Mouse (Mus musculus) lung, postnatal 10 days (tissue): Measurements from ENCODE around the gene Kcnq1.

Experiments used
- DNase-seq: peaks from one replicate; pipeline ENCODE4 v3.0.0; 2021

Gene Kcnq1

DNA sequence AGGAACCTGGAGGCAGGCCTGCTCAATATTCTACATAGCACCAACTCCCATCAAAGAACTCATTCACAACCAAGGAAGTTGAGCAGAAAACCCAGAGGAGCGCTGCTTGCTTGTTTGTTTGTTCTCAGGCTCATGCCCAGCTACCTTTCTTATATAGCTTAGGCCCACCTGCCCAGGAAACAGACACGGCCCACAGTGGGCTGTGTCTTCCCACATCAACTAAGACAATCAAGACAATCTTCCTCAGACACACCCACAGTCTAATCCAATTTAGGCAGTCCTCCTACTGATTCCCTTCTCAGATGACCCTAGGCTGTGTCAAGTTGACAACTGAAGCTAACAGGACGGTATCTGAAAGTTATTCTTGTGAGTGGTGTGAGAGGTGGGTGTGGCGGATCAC is at the start of gene Kcnq1:
Gene Kcnq1 (plus strand): TSS at position 301 of the 400 bp plus-strand sequence.
- DNase-seq = no peak

- no peak for DNase-seq
Measured at GRCm38 (mm10) chr7:143057023-143057422, 49.1 kb upstream of the Kcnq1 start.

- DNase-seq = no peak
Measured at GRCm38 (mm10) chr7:143057667-143058220, 48.4 kb upstream of the Kcnq1 start.

DNA sequence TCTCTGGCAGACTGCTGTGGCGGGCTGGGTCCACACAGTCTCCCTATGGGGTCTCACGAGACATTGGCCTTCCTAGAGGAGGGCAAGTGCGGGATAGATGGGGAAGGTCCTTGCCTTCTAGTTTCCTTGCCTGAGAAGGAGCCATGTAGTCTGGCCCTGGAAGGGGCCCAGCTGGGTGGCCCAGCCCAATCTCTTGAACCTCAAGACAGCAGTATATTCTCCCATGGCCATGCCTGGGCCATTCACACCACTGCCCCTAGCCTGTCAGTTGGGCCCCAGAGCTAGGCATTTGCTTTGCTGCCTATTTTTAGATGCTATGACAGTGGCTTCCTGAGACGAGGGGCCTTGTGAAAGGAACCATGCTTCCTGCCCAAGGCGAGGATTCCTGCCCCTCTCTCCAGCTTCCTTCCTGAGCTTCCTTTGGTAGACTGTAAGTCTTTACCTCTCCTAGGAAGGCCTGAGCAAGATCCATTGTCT is 47.9 kb upstream of the Kcnq1 start:
- peak; percentile 60 for DNase-seq

DNA sequence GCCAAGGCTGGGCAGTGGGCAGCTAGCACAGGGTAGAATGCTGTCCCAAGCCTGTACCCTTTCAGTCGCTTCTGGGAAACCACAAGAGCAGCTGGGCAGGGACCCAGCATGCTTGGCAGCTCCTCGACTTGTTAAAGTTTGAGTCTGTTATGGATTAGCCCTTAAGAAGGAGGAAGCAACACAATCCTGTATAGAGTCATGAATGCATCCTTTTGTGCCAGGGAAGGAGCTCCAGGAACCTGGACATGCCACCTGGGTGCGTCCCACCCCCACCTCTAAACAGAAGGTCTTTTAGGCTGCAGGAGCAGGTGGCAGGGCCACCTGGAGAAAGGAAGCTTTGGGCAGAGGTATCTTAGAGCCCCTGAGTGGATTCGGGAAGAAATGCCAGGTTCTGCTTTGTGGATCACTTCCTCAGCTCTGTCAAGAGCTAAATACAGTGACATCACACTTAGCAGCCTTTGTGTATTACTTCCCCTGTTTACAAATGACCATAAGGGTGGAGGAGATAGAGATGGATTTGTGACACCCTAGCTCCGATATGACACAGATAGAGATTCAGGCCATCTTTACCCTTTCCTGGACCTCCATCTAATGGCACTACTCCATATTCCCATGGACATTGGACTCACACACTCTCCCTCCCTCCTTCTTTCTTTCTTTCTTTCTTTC is 46.8 kb upstream of the Kcnq1 start:
- DNase-seq = peak; percentile 34

GRCm38 (mm10) chr7:143062704-143063103 is 43.5 kb upstream of the Kcnq1 start:
- no peak for DNase-seq

DNA sequence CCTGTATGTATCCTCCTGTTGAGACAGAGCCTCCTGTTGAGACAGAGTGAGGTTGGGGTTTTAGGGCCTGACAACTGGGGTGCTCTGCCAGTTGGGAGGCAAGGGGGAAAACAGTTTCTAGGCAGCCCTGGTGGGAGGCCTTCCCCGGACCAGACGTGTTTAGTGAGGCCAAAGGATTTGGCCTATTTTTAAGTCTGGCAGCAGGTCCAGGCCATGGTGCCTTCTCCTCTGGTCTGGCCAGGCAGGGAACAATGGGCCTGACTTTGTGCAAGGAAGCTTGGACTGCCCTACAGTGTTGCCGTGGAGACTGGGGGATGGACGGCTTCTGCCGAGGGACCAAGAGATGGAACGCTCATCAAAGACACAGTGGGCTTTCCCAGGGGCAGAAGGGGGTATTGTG is 41.9 kb upstream of the Kcnq1 start:
- no peak for DNase-seq

- DNase-seq = no peak
Measured at GRCm38 (mm10) chr7:143065692-143066091, 40.5 kb upstream of the Kcnq1 start.

DNA sequence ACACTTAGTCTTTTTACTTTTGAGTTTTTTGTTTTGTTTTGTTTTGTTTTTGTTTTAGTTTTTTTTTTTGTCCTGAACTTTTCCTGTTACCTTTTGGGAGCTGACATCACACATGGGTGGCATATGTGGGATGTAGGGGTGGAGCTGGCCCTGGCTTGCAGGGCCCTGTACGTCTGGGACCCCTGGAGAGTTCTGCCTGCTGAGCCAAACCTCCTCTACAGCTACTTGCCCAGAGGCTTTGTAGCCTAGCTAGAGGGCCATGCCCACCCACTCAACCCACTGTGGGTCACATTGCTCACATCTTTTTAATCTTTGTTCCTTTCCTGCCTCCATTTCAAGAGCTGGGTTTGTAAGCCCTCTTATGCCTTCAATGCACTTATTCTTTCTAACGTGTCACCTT is 38.7 kb upstream of the Kcnq1 start:
- no peak for DNase-seq

DNA sequence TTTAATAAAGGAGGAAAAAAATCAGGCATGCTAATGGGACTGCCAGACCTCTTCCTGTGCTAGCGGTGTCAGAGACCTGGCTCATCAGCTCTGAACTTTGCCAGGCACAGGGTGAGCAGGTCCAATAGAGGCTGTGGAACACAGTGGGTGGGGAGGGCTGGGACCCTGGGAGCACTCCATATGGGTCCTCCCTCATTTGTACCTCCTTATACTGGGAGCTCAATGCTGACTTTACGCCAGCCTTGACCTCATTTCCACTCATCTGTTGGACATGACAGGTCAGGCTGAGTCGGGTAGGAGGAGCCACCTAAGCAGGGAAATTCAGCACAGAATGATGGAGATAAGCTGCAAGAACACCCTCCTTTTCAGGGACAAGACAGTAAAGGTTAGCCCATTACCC is 38.3 kb upstream of the Kcnq1 start:
- no peak for DNase-seq

GRCm38 (mm10) chr7:143068316-143068881 is 37.8 kb upstream of the Kcnq1 start:
- no peak for DNase-seq

DNA sequence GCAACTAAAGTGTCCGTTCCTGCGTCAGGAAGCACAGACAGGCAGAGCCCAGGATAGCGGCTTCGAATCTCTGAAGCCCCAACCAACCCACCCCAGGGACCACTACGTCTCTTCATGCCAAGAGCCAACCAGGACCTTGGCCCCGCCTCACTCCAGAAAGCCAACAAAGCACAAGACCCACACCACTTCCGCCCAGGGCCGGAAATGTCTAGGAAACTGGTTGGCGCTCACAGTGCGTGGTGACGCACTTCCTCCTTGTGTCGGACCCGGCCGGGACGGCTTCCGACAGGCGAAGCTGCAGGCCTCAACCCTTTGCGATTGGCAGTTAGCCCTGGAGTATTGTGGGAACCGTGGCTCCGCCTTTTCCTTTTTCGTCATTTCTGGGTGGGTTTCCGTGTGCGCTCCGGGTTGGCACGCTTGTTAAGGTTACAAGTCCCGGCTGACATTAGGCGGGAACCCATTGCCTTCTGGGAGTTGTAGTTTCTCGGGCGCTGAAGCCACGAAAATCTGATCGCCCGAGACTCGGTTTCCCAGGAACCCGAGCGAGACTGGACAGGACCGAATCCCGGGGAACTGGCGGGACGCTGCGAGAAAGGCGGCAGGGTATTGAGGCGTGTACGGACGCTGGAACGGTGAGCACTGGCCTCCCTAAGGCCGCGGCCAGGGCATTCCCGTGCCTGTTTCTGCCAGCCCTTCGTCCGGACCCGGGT is 37.1 kb upstream of the Kcnq1 start, which contains the start of gene Tssc4:
Gene Tssc4 (plus strand): TSS at position 368 of the 710 bp plus-strand sequence.
- peak; percentile 99 for DNase-seq

DNA sequence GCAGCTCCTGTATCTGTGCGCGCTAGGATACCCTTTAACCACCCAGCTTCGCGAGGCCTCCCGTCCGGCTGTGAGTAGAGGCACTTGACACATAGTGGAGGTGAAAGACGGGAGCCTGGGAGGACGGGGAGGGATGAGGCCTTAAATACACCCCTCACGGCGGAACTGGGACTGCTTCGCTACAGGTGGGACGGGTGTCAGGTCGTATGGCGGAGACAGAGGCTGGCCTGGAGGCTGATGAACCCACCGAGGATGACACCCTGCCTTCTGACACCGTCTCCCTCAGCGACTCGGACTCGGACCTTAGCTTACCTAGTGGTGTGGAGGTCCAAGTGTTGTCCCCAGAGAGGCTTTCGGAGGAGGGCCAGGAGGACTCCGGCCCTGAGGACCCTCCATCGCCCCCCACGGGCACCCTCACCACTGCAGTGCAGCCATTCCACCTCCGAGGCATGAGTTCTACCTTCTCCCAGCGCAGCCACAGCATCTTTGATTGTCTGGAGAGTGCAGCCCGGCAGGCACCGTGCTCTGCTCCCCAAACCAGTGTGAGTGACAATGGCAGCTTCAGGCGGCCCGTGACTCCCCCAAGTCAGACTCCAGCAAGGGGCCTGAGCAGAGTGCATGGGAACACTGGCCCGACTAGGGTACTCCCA is 36.3 kb upstream of the Kcnq1 start:
- DNase-seq = no peak

GRCm38 (mm10) chr7:143070506-143071070 is 35.6 kb upstream of the Kcnq1 start:
- DNase-seq = no peak

- DNase-seq = no peak
Measured at GRCm38 (mm10) chr7:143072605-143073004, 33.6 kb upstream of the Kcnq1 start.

DNA sequence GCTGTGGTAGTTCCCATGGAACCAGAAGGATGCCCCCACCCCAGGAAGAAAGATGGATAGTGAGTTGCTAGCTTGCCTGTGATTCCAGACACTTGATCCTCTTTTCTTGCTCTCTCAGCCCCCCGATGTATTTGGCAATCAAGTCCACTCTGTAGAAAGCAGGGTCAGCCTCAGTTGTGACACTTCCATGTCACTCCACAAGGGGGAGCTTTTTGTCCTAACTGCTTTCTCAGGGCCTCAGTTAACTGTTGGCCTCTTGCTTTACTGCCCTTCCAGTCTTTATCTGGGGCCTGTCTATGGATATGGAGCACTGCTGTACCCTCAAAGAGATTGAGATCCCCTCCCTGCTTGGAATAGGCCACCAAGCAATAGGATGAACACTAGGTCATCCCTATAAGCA is 33.1 kb upstream of the Kcnq1 start:
- peak; percentile 65 for DNase-seq

- DNase-seq = no peak
Measured at GRCm38 (mm10) chr7:143075394-143075793, 30.8 kb upstream of the Kcnq1 start.

DNA sequence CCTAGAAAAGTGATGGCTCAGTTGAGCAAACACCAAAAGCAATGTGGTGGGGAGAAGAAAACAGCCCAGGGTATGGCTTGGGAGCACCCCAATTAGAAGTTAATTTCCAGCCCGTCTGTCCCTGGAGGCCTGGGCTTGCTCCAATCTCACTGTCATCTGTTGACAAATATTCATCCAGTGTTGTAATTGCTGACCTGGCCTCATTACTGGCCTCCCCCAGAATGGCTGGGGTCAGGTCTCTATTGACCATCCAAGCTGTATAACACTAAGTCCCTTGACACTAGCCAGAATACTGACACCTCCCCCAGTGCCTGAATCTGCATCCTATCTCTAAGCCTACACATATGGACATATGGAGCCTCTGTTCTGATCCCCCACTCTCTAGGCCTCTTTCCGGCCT is 28.8 kb upstream of the Kcnq1 start:
- no peak for DNase-seq

GRCm38 (mm10) chr7:143082024-143082423 is 24.1 kb upstream of the Kcnq1 start:
- no peak for DNase-seq

DNA sequence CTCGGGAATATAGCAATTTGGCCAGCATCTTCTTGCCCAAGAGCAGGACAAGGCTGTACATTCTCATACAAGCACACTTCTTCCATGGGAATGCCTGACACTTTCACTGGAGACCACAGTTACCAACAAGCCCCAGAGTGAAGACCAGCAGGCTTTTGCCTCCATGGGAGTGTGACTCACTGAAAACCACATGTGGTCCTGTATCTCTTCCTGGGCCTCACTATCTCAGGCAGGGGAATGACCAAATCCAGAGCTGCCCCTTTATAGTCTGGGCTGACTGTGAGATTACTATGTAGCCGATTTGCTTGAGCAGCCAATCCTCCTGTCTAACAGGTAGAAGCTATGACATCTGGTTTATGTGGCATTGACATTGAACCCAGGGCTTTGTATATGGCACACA is 22.5 kb upstream of the Kcnq1 start:
- DNase-seq = no peak

DNA sequence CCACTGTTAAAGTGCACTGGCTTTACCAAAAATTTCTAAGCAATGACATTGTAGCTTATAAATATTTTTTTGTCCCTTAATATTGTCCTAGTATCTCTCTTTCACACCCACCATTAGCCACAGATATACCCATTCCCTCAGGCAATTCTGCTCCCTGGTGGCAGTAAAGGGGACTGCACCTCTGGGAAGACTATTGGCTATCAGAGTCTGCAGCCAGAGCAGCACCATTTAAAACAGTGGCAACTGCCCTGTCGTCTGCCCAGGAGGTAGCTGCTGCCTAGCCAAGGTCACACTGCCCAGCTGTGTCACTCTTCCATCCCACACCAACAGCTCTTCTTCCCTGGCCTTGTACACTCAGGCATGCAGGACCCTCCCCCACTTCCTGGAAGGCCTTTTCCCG is 19.8 kb upstream of the Kcnq1 start:
- peak; percentile 86 for DNase-seq

DNA sequence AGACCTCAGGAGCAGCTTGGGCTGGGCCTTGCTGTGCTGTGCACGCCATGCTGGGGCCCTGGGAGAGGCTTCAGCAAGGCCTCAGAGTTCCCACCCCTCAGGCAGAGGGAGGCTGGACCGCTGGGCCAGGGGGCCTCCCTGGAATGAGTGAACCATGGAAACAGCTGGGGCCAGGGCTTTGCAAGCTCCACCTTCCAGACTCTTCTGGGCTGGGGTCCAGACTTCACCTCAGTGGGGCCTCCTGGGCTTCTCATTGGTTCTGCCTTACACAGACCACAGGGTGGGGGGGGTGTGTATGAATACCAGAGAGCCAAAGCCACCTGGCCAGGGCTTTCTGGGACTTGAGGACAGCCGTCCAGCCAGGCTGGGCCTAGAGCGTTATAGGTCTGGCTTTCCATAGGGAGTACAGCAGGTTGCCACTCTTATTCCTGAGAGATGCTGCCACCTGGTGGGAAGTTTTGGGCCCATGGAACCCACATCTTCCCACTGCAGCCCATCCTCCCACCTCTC is 19.0 kb upstream of the Kcnq1 start:
- peak; percentile 69 for DNase-seq

- no peak for DNase-seq
Measured at GRCm38 (mm10) chr7:143093847-143094246, 12.3 kb upstream of the Kcnq1 start.
